Mouse (Mus musculus): ENCODE results near the gene Dok3.

The Dok3 gene

DNA sequence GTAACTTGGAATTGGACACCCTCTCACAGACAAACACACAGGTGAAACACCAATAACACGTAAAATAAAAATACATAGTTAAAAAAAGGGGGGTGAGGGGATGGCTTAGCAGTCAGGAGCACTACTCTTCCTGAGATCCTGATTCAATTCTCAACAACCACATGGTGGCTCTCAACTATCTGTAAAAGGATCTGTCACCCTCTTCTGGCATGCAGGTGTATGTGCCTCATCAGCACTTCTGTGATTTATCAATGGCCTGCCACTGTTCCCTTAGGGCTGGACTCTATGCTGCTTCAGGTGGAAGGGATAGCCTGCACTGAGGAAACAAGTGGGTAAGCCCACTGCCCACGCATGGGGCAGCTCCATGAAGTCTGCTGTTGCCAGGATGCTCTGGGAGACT is 11.8 kb upstream of the Dok3 start:
- in situ Hi-C loops (cut with MboI), result no loop called here

- in situ Hi-C loops (cut with MboI), result no loop called here
Observed at GRCm38 (mm10) chr13:55536194-55537175, 7.4 kb upstream of the Dok3 start, which contains the start of gene Ddx41. Gene Ddx41, minus strand, starts transcription at chr13:55536658.

DNA sequence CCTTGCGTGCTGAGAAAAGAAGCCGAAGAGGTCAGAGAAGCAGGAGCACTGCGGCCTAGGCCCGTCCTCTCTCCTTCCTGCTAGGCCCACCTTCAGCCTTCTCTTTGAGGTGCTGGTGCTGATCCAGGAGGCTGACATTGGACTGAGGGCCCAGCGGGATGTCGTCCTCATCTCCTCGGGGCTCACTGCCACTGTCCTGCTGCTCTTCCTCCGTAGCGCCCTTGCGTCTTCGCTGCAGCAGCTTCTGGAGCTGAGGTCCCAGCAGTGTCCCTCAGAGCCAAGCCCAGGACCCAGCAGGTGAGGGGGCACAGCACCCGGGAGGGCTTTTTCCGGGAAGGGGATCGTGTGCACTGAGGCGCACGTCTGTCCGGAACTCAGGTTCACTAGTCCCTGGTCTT is 6.7 kb upstream of the Dok3 start:
- in situ Hi-C loops (cut with MboI), result no loop called here

GRCm38 (mm10) chr13:55535191-55535590 is 6.1 kb upstream of the Dok3 start:
- in situ Hi-C loops (cut with MboI), result no loop called here

GRCm38 (mm10) chr13:55527834-55528772 is 993 bp downstream of the Dok3 start:
- in situ Hi-C loops (cut with MboI), result no loop called here

DNA sequence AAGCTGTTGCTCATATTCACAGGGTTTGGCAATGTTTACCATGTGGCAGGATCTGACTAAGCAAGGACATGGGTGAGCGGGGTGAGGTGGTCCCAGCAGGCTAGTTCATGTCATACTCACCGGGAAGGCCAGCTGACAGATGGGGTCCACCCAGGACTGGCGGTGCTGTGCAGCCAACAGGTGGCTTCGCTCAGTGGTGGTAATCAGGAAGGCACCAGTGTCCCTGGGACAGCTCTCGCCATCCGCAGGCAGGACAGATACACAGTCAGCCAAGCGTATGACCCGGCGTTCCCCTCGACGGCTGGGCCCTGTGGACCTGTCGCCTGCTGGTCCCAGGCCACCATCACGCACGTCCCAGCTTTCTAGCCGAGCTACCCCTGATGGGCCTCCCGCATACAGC is 1.9 kb downstream of the Dok3 start:
- in situ Hi-C loops (cut with MboI), result no loop called here

DNA sequence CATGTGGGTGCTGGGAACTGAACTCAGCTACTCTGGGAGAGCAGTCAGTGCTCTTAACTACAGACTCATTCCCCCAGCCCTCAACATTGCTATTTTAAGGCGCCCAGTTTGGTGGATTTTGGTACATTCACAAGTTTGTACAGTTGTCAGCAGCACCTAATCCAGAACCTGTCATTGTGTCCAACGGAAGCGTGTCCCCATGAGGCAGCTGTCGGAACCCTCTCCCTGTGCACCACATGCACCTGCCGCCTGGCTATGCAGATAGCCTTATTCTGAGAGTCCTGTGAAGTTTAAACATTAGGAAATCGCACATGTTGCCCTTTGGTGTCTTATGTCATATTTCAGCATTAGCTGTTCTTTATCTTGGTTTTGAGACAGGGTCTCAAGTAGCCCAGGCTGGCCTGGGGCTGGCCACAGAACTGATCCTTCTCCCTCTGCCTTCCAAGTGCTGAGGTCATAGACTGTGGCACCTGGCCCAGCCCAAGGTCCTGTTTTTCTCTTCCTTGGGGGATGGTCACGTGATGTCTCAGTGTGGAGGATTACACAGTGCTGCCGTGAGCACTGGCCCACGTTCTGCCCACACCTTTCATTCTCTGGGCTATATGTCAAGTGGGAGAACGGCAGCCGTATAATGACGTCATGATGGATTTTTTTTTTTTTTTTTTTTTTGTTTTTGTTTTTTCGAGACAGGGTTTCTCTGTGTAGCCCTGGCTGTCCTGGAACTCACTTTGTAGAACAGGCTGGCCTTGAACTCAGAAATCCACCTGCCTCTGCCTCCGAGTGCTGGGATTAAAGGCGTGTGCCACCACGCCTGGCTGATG is 3.2 kb downstream of the Dok3 start:
- in situ Hi-C loops (cut with MboI), result no loop called here

- in situ Hi-C loops (cut with MboI), result loop anchor here (5.0 kb wide), 1 partner anchor 117 kb away; no protein-coding TSS in a partner anchor
Observed at GRCm38 (mm10) chr13:55523951-55524600, 5.0 kb downstream of the Dok3 start.

DNA sequence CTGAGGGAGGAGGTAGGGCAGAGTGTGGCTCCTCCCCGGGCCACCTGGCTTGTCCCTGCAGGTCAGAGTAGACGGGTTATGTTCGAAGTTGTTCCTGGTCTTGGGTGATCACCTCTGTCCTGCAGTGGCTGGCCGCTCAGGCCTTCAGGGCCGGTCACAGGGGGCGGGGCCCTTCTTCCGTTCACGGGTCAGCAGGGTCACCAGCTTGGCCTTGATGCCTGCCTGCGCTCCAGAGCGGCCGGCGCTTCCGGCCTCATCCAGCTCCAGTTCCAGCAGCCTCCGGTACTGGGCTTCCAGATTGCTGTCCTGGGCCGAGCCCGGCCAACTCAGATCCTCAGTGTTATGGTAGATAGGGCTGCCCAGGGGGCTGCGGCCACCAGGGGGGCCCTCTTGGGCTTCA is 5.8 kb downstream of the Dok3 start:
- in situ Hi-C loops (cut with MboI), result loop anchor here (5.0 kb wide), 1 partner anchor 116 kb away; no protein-coding TSS in a partner anchor

DNA sequence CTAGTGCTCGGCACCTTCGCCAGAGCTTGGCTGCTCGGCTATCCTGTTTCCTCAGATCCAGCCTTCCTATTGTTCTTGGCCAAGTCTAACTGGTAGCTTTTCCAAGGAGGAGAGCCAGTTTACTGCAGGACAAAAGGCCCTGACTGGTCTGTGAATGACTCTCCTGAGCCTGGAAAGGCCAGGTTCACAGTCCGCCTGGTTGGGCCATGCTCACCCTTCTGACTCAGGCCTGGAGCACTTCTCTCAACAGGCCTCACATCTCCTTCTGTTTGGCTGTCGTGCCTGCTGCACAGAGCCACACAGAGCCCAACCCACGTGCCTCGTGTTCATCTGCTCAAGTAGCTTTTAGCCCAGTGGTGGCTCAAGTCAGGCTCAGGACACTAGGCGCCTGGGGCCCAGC is 6.4 kb downstream of the Dok3 start:
- in situ Hi-C loops (cut with MboI), result loop anchor here (5.0 kb wide), 1 partner anchor 115 kb away; no protein-coding TSS in a partner anchor

GRCm38 (mm10) chr13:55519606-55520005 is 9.5 kb downstream of the Dok3 start:
- in situ Hi-C loops (cut with MboI), result loop anchor here (5.0 kb wide), 1 partner anchor 112 kb away; no protein-coding TSS in a partner anchor

DNA sequence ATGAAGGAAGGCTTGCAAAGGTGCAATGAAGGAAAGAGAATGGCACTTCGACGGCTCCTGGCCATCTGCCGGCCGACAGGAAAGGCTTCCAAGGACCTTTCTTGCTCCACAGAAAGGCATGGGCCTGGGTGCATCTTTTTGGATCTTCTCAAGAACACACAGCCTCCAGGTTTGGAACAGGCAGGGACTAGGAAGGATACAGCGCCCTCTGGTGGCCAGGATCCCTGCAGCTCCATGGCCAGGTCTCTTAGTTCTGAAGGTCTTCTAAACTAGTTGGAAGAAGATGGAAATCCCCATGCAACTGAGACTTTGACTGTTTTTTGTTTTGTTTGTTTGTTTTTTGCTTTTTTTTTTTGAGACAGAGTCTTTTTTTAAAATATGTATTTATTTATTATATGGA is 12.1 kb downstream of the Dok3 start:
- in situ Hi-C loops (cut with MboI), result no loop called here

DNA sequence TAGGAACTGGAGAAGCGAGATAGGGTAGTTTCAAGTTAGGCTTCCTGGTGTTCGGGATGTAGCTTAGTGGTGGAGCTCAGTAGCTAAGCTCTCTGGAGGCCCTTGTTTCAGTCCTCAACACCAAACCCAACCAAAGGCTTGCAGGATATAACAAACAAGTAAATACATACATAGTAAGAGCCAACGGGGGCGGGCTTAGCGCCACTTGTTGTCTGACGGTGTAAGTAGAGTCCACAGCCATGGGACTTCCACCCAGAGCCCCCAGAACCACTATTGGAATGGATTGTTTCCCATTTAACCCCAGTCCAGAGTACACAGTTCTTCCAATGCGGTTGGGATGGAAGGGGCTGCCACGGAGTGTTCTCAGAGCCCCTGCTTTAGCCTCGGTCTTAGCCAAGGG is 15.3 kb downstream of the Dok3 start:
- in situ Hi-C loops (cut with MboI), result no loop called here

GRCm38 (mm10) chr13:55513111-55513748 is 15.9 kb downstream of the Dok3 start, which contains the start of gene Pdlim7:
Gene Pdlim7, minus strand, starts transcription at chr13:55513676.
- in situ Hi-C loops (cut with MboI), result no loop called here

DNA sequence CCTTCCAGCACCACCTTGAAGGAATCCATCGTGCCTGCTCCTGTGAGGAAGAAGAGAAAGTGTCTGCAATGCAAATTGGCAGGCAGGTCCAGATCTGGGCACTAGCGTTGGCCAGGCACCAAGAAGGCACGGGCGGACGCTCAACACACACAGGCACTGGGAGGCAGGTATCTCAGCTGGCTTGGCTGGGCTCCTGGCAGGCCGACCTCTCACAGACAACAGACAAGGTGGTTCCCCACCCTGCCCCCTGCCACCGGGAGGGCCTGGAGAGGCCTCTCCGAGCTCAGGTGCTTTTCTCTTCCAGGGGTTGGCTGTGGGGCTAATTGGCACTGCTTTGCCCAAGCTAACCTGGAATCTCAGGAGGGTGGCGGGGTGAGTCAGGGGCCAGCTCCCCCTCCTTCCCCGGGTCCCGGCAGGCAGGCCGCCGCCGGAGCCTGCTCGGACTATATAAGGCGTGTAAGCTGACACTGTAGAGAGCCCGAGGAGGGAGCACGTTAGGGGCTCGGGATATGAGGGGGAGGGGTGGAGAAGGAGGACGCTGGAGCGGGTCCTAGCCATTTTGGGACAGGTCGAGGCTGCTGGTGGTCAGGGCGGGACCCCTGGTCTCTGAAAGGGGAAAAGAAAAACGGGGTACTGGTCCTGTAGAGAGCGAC is 16.6 kb downstream of the Dok3 start:
- in situ Hi-C loops (cut with MboI), result no loop called here

GRCm38 (mm10) chr13:55511492-55511861 is 17.6 kb downstream of the Dok3 start:
- in situ Hi-C loops (cut with MboI), result no loop called here

- in situ Hi-C loops (cut with MboI), result no loop called here
Observed at GRCm38 (mm10) chr13:55510668-55511491, 18.2 kb downstream of the Dok3 start.

- in situ Hi-C loops (cut with MboI), result no loop called here
Observed at GRCm38 (mm10) chr13:55510332-55510667, 18.8 kb downstream of the Dok3 start.

- in situ Hi-C loops (cut with MboI), result no loop called here
Observed at GRCm38 (mm10) chr13:55508531-55508930, 20.6 kb downstream of the Dok3 start.

Data from mature B cell (primary cell).